Mouse (Mus musculus) cortical plate, adult 2 months (tissue): ENCODE measurements at regions not wholly inside any gene's neighbourhood (a gene's known extent, or its start where the extent isn't known, plus 50 kb on each side); places are given as distances from the start of the nearest gene placed in this dataset.

Experiments used
- CTCF ChIP-seq: fragments of 200-500 bp; IDR thresholded peaks from 2 replicates; pipeline ENCODE4 v1.5.1; 2011; ENCODE audit warnings: mild to moderate bottlenecking, control low read depth, low read length; ENCODE audit not compliant: insufficient read depth; ENCODE audit errors: extremely low read depth
- POLR2A ChIP-seq: fragments of 200-500 bp; IDR thresholded peaks from 2 replicates; pipeline ENCODE4 v1.6.1; 2011; ENCODE audit warnings: mild to moderate bottlenecking, low read length, control low read depth; ENCODE audit not compliant: insufficient read depth; ENCODE audit errors: extremely low read depth

DNA sequence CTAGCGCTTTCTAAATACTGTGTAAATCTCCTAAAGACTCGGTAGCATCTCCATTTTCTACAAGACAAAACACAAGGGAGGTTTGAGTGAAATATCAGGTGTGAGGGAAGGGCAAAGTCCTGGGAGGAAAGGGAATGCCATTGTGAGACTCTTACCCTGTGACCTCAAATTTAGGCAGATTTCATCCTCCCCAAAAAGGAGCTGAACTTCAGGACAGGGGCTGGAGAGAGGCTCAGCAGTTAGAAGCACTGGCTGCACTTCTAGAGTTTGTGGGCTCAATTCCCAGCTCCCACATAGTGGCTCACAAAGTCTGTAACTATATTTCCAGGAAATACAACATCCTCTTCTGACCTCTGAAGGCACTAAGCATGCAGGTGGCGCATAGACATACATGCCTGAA is 66.6 kb upstream of the Sertad2 start:
- no peak for TF ChIP-seq POLR2A
- TF ChIP-seq CTCF = no peak
